Mouse (Mus musculus): ENCODE measurements around the gene Wdr37.
"Not testable (repeated sequence)": the region's sequence is repeated elsewhere in the genome, so short reads cannot be mapped to it uniquely, and the experiment has no call there.

Wdr37 gene

DNA sequence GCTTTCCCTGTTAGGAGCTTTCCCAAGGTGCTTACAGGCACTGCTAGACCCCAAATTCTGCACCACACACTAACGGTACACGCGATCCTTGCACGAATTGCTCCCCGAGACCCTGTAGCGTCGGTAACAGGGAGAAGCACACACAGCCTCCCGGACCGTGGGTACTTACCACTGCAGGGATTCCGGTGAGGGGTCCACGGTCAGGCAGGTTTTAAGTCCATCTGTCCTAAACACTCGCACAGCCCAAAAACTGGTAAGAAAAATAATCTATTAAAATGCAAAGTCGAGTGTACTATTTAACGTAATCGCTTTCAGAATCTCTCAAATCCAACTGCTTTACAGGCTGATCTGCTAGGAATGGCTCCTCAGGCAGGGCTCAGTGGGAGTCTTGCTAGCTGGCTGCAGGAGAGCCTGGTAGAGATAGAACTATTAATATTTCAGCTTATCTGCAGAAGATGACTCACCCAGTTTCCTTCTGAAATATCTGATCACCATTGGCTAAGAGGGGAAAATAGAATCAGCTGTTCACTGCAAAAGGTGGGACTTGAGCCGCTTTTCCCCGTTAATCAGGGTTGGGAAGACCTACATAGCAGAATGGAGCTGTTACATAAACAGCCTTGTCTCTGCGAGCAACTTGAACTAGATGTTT is at the start of gene Wdr37:
TSS of gene Wdr37 (minus strand) at position 596 of the 649 bp plus-strand sequence.
- no peak for DNase-seq (ENCODE audit: low read depth)

DNA sequence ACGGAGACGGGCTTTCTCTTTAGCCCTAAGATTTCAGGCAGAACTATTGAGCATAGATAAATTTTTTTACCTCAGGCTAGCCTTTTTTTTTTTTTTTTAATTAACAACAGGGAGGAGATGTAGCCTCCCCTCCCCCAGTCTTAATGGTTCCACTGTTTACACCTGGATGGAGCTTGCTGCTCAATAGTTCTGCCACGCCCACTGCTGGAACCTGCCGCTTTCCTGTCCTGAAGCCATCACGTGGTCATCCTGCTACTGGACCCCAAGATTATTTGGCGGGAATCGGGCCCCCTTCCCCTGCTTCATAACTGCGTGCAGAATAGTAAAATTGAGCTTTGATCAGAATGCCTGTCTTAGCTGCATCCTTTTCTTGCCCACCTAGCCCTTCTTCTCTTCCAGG is 42.2 kb upstream of the Wdr37 start:
- DNase-seq (ENCODE audit: low read depth): not testable (repeated sequence)

DNA sequence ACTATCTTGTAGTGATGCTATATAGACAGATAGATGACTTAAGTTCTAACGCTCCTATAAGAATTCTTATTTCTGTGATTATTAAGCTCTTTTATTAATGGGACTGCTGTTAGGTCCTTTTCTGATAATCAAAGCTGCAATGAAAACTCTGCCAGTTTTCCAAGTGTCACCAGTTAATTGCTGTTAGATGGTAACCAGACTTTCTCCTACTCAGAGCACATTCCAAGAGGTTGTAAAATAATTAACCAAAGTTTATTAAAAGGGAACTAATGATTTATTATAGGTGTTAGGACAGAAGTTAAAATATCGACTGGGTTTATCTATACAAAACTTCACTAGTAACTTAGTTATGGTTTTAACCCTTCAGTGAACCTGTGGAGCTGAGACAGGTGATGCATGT is 34.3 kb upstream of the Wdr37 start:
- DNase-seq (ENCODE audit: low read depth): not testable (repeated sequence)

DNA sequence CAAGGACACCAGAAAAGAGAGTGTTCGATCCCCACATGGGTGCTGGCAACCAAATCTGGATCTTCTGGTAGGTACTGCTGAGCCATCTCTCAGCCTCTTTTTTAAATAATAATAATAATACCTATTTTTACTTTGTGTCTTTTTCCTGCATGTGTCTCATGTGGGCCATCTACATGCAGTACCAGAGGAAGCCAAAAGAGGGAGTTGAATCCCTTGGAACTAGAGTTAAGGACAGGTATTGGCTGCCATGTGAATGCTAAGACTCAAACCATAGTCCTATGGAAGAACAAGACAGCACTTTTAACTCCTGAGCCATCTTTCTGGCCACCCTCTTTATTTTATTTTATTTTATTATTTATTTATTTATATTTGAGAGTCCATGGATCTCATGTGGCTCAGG is 16.9 kb upstream of the Wdr37 start:
- DNase-seq (ENCODE audit: low read depth): peak; percentile 84

DNA sequence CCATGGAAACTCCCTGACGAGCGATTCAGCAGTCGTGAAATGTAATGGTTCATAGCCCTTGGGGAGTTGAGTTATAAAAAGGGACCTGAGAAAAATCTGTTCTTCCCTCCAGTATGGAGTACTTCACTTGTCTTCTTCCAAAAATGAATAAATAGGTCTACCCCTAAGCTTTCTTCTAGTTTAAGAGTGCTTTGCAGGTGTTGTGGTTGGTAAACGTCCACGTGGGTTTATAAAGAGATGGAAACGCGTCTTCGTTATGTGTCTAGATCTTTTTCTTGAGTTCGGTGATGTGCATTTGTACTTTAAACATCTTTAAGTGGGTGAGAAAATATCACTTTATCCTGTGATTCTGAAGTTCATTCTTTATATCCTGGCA is 14.5 kb upstream of the Wdr37 start:
- no peak for DNase-seq (ENCODE audit: low read depth)

DNA sequence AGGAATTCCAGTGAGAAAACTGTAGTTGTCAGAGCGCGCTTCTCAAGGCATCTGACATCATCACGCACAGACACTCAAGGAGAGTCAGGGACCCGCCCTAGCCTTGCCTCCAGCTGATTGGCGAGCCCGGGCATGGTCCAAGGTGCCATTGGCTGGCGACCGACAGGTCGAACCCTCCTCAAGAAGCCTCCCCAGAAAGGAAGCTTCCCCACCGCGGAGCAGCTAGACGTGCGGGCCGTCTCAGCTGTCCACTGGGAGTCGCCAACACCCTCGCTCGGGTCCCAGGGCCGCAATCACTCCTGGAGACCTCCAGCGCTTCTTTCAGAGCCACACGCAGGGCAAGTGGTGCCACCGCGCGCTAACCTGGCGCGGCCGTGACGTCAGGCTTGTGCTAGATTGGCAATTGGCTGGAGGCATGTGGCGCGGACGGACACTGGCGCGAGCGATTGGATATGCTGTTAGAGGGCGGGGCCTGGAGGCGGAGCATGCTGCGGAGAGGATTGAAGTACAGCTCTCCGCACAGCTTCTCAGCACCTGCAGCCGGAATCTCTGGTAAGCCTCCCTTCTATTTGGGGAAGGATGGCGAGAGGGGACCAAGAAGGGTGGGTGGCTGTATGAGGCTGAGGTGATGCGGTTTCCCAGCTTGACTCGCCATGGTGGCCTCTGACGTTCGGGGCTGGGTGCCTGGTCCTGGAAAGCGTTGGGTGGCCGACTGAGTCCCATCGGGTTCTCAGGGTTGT is 13.9 kb upstream of the Wdr37 start, which contains the start of gene Idi1:
TSS of gene Idi1 (plus strand) at position 57 of the 740 bp plus-strand sequence.
- peak; percentile 99 for DNase-seq (ENCODE audit: low read depth)

DNA sequence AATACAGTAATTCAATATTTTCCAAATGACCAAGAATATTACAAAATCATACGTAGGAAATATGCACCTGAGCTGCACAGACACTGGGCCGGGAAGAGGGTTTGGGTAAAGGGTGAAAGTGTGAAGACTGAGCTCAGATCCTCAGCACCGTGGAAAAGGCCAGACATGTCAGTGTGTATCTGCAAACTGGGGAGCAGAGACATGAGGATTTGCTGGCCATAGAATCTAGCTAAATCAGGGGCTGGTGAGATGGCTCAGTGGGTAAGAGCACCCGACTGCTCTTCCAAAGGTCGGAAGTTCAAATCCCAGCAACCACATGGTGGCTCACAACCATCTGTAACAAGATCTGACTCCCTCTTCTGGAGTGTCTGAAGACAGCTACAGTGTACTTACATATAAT is 12.2 kb upstream of the Wdr37 start:
- DNase-seq (ENCODE audit: low read depth): not testable (repeated sequence)

DNA sequence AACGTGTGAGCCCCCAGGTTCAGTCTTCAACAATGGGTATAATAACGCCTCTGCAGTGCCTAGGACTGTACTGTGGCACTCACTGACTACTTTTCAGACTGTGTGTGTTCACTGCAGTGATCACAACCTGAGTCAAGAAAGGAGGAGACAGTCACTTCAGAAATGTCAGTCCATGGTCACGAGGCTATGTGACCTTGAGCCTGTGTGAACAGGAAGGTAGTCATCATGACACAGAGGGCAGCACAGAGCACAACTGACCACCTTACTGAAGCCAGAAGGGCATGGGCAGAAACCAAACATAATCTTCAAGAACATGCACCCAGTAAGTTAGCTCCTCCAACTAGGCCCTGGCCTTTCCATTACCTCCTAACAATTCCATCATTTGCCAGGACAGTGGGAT is 9.9 kb upstream of the Wdr37 start:
- no peak for DNase-seq (ENCODE audit: low read depth)

DNA sequence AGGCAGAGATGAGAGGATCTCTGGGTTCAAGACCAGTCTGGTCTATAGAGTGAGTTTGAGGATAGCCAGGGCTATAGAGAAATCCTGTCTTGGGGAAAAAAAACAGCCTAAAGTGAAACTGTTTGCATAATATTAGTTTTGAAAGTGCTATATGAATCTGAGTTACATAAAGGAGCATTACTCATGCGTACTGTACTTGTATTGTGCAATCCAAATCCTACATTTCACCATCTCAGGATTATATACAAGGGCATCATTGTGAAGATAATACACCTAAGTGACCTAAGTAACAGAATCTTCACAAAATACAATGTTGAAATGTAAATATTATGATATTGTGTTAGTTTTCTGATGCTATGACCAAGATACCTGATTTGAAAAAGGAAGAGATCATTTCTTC is 2.1 kb upstream of the Wdr37 start:
- no peak for DNase-seq (ENCODE audit: low read depth)

DNA sequence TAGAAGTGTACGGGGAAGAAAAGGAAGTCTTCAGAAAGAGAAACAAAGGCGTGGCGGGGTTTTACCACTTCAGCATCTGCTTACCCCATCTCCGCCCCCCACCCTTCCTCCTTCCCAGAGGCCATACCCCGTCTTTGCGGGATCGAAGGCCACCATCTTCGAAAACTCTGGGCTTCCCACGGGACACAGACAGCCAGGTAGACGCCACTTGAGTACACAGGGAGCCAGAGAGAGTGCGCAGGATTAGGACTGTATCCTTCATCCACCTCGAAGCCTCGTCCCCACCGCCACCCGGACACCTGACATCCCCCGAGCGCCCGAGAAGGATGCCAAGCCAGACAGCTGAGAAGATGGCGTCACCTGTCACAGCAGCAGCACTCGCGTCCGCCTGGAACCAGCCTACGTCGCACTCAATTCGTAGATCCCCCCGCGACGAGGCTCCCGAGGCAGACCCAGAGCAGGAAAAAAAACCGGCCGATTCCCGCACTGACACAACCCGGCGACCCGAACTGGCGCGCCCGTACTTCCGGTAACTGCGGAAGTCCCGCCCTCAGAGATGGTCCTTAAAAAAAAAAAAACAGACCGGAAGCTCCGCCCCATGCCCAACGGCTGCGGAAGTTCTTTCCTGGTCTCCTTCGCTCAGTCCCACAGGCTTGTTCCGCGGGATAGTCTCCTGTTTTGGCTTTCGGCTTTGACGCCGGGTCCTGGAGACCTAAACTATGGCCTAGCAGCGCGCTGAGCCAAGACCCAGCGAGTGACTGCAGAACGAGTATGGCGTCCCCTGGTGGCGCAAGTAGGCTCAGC is 997 bp downstream of the Wdr37 start:
- peak; percentile 95 for DNase-seq (ENCODE audit: low read depth)

DNA sequence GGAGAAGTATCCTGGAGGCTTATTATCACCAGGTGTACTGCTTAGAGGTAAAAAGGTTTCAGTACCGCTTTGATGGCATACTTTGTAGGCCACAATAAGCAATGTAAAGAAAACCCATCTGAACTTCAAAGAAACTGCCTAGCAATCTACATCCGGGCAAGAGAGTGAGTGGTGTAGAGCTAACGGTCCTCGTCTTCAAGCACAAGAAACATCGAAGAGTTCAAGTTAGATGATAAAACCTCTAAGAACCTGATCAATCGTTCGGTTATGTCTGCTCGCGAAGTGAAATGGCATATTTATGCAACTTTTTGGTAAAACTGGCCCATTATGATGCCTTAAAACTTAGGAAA is 1.6 kb downstream of the Wdr37 start:
- no peak for DNase-seq (ENCODE audit: low read depth)

DNA sequence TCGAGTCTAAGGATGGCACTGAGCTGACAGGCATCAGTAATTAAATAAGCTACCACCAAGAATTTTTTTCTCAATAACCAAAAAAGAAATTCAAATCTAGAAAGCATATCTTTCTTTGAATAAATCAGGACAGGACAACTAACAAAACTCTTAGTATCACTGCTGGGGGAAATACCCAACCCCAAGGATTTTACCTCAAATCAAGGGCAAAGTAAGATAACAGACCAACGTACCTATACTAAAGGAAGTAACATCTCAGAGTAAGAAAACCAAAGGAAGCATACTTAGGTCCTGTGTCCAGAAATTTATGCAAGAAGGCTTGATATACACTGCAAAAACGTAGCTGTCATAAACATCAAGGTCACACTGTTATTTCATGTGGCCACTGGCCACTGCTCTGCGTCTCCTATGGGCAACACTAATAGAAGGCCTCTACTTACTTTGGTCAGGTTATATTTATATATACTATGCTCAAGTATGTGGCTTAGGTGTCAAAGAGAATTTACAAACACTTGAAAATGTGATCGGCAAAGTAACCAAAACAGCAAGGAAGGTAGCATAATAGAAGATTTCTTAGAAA is 2.0 kb downstream of the Wdr37 start:
- peak; percentile 65 for DNase-seq (ENCODE audit: low read depth)

DNA sequence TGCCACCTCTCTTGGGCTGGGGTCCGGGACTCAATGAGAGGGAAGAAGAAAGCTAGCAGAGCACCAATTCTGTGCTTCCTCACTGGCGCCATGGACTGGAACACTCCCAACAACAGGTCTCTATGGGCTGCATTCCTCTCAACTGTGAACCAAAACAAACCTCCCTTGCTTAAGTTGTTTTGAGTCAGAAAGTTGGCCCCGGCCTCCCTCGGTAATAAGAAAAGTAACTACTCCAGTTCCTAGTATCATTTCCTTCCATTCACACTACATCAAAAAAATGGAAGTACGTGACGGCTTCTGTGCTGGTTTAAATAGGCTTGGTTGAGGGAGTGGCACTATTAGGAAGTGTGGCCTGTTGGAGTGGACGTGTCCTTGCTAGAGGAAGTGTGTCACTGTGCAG is 5.1 kb downstream of the Wdr37 start:
- DNase-seq (ENCODE audit: low read depth): no peak

DNA sequence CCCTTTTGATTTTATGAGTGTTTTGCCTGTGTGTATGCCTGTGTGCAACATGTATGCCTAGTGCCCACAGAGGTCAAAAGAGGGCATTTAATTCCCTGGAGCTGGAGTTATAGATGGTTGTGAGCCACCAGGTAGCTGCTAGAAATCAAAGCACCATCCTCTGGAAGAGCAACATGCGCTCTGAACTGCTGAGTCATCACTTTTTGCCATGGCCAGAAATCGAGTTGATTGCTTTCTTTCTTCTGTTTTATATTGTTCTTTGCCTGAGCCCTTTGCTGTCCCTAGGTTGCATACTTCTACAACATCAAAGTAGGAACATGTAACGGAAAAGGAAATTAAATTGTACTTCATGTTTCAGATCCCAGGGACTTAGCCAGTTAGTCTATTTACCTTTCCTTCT is 6.7 kb downstream of the Wdr37 start:
- no peak for DNase-seq (ENCODE audit: low read depth)

DNA sequence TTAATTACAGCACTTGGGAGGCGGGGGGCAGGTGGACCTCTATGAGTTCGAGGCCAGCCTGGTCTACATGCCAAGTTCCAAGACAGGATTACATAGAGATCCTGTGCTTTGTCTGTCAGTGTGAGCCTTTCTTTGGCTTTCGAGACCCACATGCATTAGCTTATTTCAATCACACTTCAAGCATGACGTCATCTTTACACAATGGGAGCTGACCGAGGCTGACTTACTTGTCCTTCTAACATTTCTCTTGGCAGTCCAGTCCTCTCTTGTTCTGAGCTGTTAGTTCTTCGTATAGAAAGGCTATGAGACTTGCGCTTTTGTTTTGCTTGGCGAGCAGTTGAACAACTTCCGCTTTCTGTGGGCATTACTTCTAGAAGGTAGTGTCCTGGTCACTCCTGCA is 10.8 kb downstream of the Wdr37 start:
- DNase-seq (ENCODE audit: low read depth): no peak

DNA sequence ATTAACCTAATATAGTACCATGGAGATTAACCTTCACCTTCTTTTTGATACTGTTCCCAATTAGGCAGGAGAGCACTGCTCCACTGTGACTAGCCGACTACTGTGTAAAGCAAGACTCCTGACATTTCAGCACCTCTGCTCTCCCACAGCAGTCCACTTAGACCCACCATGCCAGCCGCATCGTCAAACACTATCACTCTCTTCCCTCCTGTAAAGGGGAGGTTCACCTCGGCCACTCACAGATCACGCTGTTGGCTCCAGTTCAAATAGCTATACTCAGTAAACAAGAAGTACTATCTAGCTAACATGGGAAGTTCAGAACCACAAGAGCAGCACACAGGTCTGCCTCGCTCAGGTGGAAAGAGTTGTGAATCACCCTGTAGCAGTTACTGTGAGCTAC is 13.3 kb downstream of the Wdr37 start:
- no peak for DNase-seq (ENCODE audit: low read depth)

DNA sequence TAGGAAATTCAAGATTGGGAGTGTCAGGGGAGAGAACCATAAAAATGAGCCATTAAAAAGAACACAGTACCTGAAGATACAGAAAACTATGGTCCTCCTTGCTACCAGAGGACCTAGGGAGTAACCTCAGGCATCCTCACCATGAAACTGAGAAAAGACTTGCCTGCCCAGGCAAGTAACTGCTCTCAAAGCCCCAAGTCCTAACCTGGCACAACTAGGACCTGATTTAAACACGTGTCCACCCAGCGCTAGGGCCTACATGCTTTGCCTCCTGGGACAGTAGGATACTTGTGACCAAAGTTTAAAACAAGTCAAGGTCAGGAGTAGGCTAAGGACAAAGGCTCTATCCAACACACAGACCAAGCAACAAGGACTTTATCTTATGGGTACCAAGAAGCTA is 16.9 kb downstream of the Wdr37 start:
- no peak for DNase-seq (ENCODE audit: low read depth)

DNA sequence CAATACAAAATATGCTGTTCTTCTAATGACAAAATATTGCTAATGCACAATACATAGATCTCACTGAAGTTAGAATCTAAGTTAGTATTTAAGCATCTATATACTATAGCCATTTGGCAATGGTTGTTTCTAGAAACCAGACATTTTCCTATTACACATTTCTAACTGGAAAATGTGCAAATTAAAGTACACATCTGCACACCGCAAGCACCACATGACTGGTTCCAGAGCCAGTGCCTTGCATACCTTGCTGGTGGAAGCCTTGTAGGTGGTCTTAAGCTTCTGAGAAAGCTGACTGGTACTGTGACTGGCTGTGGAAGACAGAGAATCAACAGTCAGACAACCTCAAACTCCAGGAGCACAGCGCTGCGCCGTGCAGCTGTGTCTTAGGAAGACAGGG is 18.3 kb downstream of the Wdr37 start:
- DNase-seq (ENCODE audit: low read depth): no peak

DNA sequence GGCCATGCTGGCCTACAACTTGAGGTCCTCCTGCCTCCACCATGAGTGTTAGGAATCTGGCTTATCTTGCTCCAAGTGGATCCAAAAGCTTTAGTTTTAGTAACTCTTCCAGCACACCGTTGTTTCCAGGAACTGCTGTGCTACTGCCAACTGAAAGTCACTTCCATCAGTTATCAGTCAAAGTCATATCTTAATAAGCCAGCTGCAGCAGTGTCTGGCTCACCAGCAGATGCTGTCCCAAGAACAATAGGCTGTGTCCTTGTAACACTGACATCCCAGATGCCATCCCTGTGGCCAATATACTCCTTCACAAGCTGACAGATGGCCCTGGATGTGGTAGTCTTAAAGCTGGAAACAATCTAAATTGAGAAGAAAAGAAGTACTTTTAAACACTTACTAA is 22.4 kb downstream of the Wdr37 start:
- DNase-seq (ENCODE audit: low read depth): no peak

DNA sequence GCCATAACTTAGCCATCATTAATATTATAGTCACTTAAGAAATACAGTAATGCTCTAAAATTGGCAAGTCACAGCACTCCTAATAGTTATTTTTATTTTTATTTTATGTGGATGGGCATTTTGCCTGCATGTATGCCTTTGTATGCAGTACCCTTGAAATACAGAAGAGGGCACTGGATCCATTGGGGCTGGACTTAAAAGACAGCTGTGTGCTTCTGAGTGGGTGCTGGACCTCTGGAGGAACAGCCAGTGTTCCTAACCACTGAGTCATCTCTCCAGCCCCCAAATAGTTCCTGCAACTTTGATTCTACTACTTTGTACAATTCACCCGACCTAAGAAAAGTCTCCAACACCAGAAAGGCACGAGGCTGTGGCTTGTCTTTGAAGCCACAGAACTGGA is 24.0 kb downstream of the Wdr37 start:
- DNase-seq (ENCODE audit: low read depth): peak; percentile 61

DNA sequence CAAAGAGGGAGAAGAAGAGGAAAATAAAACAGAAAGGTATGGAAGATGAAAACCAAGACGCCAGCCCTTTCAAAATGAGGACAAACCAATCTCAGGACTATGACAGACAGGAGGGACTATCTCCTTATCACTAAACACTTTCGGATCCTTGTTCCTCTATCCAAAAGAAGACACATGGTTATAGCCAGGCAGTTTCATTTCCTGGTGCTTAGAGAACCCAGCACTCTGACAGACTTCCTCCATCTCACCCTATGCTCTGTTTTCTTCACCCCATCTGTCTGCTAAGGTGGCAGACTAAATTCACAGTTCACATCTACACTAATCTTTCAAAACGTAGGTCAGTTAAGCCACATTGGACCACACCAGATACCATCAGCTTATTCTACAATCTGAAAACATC is 29.4 kb downstream of the Wdr37 start:
- DNase-seq (ENCODE audit: low read depth): no peak

DNA sequence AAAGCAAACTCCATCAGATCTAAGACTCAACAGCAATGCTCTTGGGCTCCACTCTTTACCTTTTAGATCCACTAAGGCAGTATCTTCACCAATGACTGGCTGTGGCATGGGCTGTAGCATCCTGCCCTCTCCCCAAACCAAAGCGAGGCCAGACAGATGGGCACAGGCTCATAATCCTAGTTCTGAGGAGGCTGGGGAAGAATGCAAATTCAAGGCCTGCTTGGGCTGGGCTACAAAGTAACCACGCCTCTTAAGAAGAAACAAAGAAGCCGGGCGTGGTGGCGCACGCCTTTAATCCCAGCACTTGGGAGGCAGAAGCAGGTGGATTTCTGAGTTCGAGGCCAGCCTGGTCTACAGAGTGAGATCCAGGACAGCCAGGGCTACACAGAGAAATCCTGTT is 29.9 kb downstream of the Wdr37 start:
- DNase-seq (ENCODE audit: low read depth): not testable (repeated sequence)

DNA sequence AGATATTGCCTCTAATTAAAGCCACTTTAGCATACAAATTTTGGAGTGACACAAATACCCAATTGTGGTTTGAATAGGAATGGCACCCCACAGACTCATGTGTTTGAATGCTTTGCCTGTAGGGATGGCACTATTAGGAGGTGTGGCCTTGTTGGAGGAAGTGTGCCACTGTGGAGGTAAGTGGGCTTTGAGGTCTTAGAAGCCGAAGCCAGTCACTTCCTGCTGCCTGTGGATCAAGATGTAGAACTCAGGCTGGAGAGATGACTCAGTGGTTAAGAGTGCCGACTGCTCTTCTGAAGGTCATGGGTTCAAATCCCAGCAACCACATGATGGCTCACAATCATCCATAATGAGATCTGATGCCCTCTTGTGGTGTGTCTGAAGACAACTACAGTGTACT is 30.8 kb downstream of the Wdr37 start:
- no peak for DNase-seq (ENCODE audit: low read depth)

All from induced T-regulatory cell, adult 2 months (primary cell).